Mouse (Mus musculus) ES-Bruce4 (cell line): ENCODE results near the gene Kcnk2.

Experiments
- CTCF ChIP-seq: IDR thresholded peaks from one replicate; pipeline ENCODE4 v1.8.1; 2011; ENCODE audit warnings: low read depth, low read length
- POLR2A ChIP-seq: IDR thresholded peaks from one replicate; pipeline ENCODE4 v1.8.1; 2011; ENCODE audit warnings: low read length; ENCODE audit not compliant: insufficient read depth

DNA sequence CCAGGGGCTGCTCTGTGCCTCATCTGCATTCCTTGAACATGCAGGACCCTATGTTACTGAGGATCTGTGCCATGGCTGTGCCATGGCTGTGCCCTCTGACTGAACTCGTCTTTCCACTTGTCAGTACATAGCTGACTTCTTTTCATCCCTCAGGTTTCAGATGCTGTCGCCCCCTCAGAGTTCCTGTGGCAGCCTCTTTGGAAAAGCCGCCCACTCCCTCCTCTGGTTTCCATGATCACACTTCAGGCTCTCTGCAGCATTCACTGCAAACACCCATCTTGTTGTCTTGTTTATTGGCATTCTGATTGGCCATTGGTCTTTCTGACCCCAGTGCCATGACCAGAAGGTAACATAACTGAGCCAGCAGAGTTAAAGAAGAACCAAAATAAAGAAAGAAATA is 111.2 kb downstream of the Kcnk2 start:
- TF ChIP-seq CTCF (no peak), POLR2A (no peak)
